Mouse (Mus musculus): Measurements from ENCODE around the gene Il18.
A peak's percentile ranks its signal among the peaks of the same experiment; 100 is the strongest.
"Not testable (repeated sequence)": the region's sequence is repeated elsewhere in the genome, so short reads cannot be mapped to it uniquely, and the experiment has no call there.

The Il18 gene

DNA sequence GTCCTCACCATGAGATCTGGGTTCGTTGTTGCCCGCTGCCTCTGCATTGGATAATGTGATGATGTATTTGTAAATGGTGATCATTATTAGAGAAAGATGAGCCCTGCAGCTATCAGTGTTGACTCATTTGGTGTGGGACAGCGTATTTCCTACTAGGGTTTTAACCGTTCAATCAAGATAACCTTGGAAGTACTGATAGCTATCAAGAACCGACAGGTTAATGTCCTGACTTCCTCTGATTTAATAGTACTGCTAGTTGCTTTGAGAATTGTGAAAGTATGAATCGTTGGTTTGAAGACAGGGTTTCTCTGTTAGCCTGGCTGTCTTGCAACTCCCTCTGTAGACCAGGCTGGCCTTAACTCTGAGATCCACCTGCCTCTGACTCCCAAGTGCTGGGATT is 49.7 kb downstream of the Il18 start:
- DNase-seq = no peak

DNA sequence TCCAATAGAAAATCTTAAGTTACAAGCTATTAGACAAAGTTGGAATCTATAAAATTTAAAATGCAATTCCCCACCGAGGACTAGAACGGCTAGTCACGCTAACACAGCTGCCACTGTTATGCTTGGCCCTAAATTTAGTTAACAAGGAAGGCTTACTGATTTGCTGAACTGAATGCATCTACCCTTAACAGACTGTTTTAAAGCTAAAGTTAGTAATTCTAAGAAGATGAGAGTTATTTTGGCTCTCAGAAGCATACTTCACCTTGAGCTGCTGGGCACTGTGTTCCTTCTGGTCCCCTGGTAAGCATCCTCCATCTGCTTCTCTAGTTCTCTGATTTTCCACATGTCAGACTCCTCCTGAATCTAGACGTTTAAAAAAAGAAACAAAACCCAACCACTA is 57.5 kb downstream of the Il18 start:
- DNase-seq = no peak

DNA sequence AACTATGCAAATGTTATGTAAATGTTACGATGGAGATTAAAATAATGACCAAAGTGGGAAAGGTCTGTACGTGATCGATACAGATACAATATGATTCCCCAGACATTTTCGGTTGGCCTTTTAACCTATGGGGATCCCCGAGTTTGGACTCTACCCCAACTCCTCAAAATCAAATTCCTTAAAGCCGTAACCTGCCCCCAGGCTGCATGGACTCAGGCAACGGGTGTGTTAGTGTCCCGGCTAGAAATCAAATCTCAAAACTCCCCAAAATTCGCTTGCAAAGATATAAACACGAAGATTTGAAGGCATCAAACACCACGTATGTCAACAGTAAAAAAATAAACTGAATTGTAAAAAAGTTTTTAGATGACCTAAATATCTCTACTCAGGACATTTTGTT is 61.5 kb downstream of the Il18 start:
- DNase-seq = no peak

DNA sequence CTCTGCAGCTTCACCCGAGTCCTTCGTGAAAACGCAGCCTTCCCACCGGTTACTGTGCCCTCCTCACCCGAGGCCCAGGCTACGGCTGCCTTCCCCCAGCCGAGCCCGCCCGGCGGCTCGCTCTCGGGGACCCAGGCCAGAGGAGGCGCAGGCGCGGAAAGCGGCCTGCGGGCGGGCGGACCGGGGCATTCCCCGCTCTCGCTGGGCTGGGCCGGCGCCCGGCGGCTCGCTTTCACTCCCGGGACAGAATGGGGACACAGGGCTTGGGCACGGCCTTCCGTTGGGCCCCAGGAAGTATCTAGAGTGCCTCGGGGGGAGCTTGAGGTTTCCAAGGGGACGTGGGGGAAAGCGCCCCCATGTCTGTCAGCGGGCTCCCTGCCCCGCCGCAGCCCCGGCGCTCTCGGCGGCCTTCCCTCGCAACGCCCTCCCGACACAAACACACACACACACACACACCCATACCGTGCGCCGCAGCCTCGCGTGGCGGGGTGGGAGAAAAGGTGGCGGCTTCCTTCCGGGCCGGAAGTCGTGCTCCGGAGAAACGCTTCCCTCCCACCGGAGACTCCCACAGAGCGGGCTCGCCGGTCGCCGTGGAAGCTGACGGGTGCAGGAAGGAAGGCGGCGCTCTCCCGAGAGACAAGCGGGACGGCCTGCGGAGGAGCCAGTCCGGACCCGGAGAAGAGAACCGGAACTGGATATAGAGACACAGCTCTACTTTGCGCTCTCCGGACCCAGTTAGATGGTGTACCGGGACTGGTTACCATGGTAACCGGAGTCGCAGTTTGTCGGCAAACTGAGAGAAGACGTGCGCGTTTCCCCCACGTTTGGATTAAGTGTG is 62.4 kb downstream of the Il18 start, which contains the start of the genes Pih1d2 and Nkapd1:
Gene Pih1d2 (plus strand): TSS at position 556 of the 838 bp plus-strand sequence.
Gene Nkapd1 (minus strand): TSS at position 699 of the 838 bp plus-strand sequence.
- peak; percentile 94 for DNase-seq

DNA sequence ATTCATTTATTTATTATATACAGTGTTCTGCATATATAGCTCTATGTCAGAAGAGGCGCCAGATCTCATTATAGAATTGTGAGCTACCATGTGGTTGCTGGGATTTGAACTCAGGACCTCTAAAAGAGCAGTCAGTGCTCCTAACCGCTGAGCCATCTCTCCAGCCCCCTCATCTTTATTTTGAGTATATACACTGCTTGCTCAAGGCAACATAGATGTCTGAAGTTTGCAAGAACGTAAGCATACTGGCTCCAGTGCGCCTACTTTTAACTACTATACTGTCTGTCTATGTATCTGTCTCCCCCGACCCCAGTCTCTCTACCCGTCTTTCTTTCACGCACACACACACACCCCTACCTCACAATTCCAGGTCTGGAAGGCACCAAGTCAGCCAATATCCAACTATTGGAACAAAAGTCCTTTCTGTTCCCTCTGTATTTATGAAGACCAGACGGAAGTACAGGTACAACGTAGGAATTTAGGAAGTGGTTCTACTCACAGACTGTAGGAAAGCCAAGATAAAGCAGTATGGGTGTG is 63.2 kb downstream of the Il18 start:
- no peak for DNase-seq

DNA sequence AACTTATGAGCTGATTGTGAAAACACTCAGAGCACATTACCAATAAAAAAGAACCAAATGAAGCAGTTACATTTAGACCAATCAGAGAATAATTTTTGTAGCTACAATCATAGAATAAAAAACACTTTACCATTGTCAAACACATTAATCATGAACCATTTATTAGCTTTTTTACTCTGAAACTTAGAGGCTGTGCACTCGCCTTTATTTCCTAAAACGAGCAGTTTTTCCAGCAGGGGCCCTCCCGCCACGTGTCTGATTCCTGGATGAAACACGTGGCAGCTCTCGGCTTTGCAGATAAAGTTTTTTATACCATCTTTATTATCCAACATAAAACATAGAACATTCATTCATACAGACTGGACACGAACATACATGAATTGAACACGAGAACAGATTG is 76.3 kb downstream of the Il18 start:
- not testable (repeated sequence) for DNase-seq

Measured in kidney, adult 9 months (tissue).